ENCODE assay signal across 8 mouse cellular contexts in genomic region chr11:118354636-118355191, GRCm38 (mm10). TPM values are rescaled to one million over a fixed set of nuclear protein-coding genes. Genes with fewer than 3 reads are reported as not detected.
DNase-seq lines count a peak whose midpoint lies in the region; ATAC-seq and TF ChIP-seq lines count a peak whose summit lies in the region.

No protein-coding gene starts in this region.

- H3K4me2 ChIP-seq in intestine, postnatal 0 days (replicated peaks; ENCODE audit: low read depth), result peak overlapping the region; percentile 90

- no peaks in the 10 kb centered on the region for H3K4me1 ChIP-seq in intestine, postnatal 0 days (replicated peaks; ENCODE audit: control insufficient read depth, insufficient read depth, low read length)

- WGBS in intestine, postnatal 0 days, result 1% methylated on average over 42 of the region's 47 CpGs

- DNase-seq in heart, adult 18-20 months, result peak; percentile 56 to 71
- no peak for DNase-seq in heart, adult 8-10 months (ENCODE audit: low spot score)
- DNase-seq in CD4-positive, CD25-positive, alpha-beta regulatory T cell, adult 2 months (ENCODE audit: low read depth, low spot score), result peak; percentile 57
- DNase-seq in cerebellum, adult 9-11 months, result peak; percentile 36
- DNase-seq in gastrocnemius, postnatal 4 days (ENCODE audit: low spot score in 2 of 2), result peak; percentile 59 to 62
- DNase-seq in yolk sac, embryonic 10.5 days (ENCODE audit: low spot score), result peak; percentile 9

- no peaks in the 10 kb centered on the region for H3K27me3 ChIP-seq in intestine, postnatal 0 days (replicated peaks; ENCODE audit: control insufficient read depth, insufficient read depth, low read length)

- no peak for TF ChIP-seq CTCF in intestine, postnatal 0 days (IDR thresholded peaks at IDR 0.05; ENCODE audit: low read depth)

- peak; percentile 34; the same call in 1 of the 2 replicates for ATAC-seq in intestine, postnatal 0 days
- ATAC-seq in megakaryocyte, adult 5-6 weeks (ENCODE audit: poor library complexity, severe bottlenecking), result peak; percentile 41

- H3K9me3 ChIP-seq in intestine, postnatal 0 days (ENCODE audit: control insufficient read depth), result no peaks in the 10 kb centered on the region

- peak overlapping the region; percentile 68 for H3K9ac ChIP-seq in intestine, postnatal 0 days (ENCODE audit: low read depth, low read length)

- H3K36me3 ChIP-seq in intestine, postnatal 0 days (ENCODE audit: control insufficient read depth, insufficient read depth), result no peaks in the 10 kb centered on the region

- H3K4me3 ChIP-seq in intestine, postnatal 0 days (ENCODE audit: low read depth, low read length), result peak overlapping the region; percentile 70

- H3K27ac ChIP-seq in intestine, postnatal 0 days (ENCODE audit: low read depth, low read length), result peak overlapping the region; percentile 78

RNA-seq across cellular contexts. Expression of gene Timp2, which starts 0.8 kb away (rescaled TPM):
- 100 to 1,000 TPM in 1 of 2 experiments, 10 to 100 TPM in 1; 75.0 to 102 TPM for total RNA-seq in heart, adult 18-20 months (2021)
- total RNA-seq in heart, adult 8-10 months (2022), result 10 to 100 TPM; 73.9 to 99.6 (median 87.5) TPM
- 100 to 1,000 TPM; 211 to 244 TPM for total RNA-seq in gastrocnemius, postnatal 4 days (2021)
- 38.9 TPM in 2 replicates for polyA plus RNA-seq in intestine, postnatal 0 days (2015; fragmentation: Nextera tagmentation; extraction: Ambion mirVana)
- total RNA-seq in megakaryocyte, adult 5-6 weeks (2015), result 39.0 and 39.4 TPM in 2 replicates
- total RNA-seq in megakaryocyte, adult 5-6 weeks (2017), result 26.4 and 49.5 TPM in 2 replicates

RNA-seq across cellular contexts. Expression of gene Cep295nl, which starts 12.4 kb away (rescaled TPM):
- total RNA-seq in heart, adult 18-20 months (2021), result under 1 TPM; 0.39 to 0.42 TPM
- 1 to 10 TPM in 1 of 4 experiments, under 1 TPM in 3; 0.82 to 1.0 (median 0.88) TPM for total RNA-seq in heart, adult 8-10 months (2022)
- total RNA-seq in gastrocnemius, postnatal 4 days (2021), result 1 to 10 TPM; 3.2 to 4.3 TPM
- 0.12 TPM in 2 replicates for polyA plus RNA-seq in intestine, postnatal 0 days (2015; fragmentation: Nextera tagmentation; extraction: Ambion mirVana)
- 0.38 and 0.87 TPM in 2 replicates for total RNA-seq in megakaryocyte, adult 5-6 weeks (2015)
- total RNA-seq in megakaryocyte, adult 5-6 weeks (2017), result 0.66 and 1.6 TPM in 2 replicates

RNA-seq across cellular contexts. Expression of gene Lgals3bp, which starts 47.2 kb away (rescaled TPM):
- 10 to 100 TPM; 19.6 to 34.9 TPM for total RNA-seq in heart, adult 18-20 months (2021)
- total RNA-seq in heart, adult 8-10 months (2022), result 10 to 100 TPM; 19.7 to 25.8 (median 23.3) TPM
- total RNA-seq in gastrocnemius, postnatal 4 days (2021), result 10 to 100 TPM; 16.3 to 19.6 TPM
- polyA plus RNA-seq in intestine, postnatal 0 days (2015; fragmentation: Nextera tagmentation; extraction: Ambion mirVana), result 348 and 382 TPM in 2 replicates
- 63.8 and 78.5 TPM in 2 replicates for total RNA-seq in megakaryocyte, adult 5-6 weeks (2015)
- 42.1 and 48.1 TPM in 2 replicates for total RNA-seq in megakaryocyte, adult 5-6 weeks (2017)
